Mouse (Mus musculus) spleen, postnatal 4 days (tissue): ENCODE measurements around the gene Lzts2.
A peak's percentile ranks its signal among the peaks of the same experiment; 100 is the strongest.

ENCODE experiments used
- DNase-seq, 2 experiments: peaks; one replicate each; pipeline ENCODE4 v3.0.0; 2022; ENCODE audit warnings: low spot score in 2 of 2

The Lzts2 gene

GRCm38 (mm10) chr19:45003740-45004516 lies 10.3 kb upstream of the Lzts2 start:
- peak in 1 of 2 experiments; percentile 53 for DNase-seq

- DNase-seq = peak; percentile 82 to 88
Observed at GRCm38 (mm10) chr19:45005444-45005843, 8.8 kb upstream of the Lzts2 start, which contains the start of gene Twnk. Gene Twnk, plus strand, starts transcription at chr19:45005663.

- peak; percentile 96 to 99 for DNase-seq
Observed at GRCm38 (mm10) chr19:45005957-45006712, 8.1 kb upstream of the Lzts2 start, which contains the start of gene Mrpl43. Gene Mrpl43, minus strand, starts transcription at chr19:45006442.

- no peak for DNase-seq
Observed at GRCm38 (mm10) chr19:45007021-45007420, 7.2 kb upstream of the Lzts2 start.

GRCm38 (mm10) chr19:45007425-45008191 lies 6.6 kb upstream of the Lzts2 start:
- no peak for DNase-seq

- no peak for DNase-seq
Observed at GRCm38 (mm10) chr19:45010646-45011045, 3.6 kb upstream of the Lzts2 start.

- DNase-seq = no peak
Observed at GRCm38 (mm10) chr19:45012219-45012618, 2.0 kb upstream of the Lzts2 start.

- DNase-seq = no peak
Observed at GRCm38 (mm10) chr19:45012636-45013035, 1.6 kb upstream of the Lzts2 start.

GRCm38 (mm10) chr19:45013581-45014225 lies 511 bp upstream of the Lzts2 start:
- no peak for DNase-seq

- DNase-seq = no peak
Observed at GRCm38 (mm10) chr19:45014981-45015402, 778 bp downstream of the Lzts2 start.

GRCm38 (mm10) chr19:45015518-45016281 lies 1.5 kb downstream of the Lzts2 start:
- peak; percentile 58 to 81 for DNase-seq

GRCm38 (mm10) chr19:45016341-45017215 lies 2.4 kb downstream of the Lzts2 start:
- no peak for DNase-seq

- DNase-seq = no peak
Observed at GRCm38 (mm10) chr19:45017216-45017771, 3.1 kb downstream of the Lzts2 start.

- DNase-seq = peak in 1 of 2 experiments; percentile 56
Observed at GRCm38 (mm10) chr19:45017909-45018308, 3.7 kb downstream of the Lzts2 start.

- no peak for DNase-seq
Observed at GRCm38 (mm10) chr19:45018351-45018831, 4.2 kb downstream of the Lzts2 start.

- DNase-seq = no peak
Observed at GRCm38 (mm10) chr19:45020348-45020747, 6.1 kb downstream of the Lzts2 start.

GRCm38 (mm10) chr19:45021362-45021761 lies 7.1 kb downstream of the Lzts2 start:
- DNase-seq = no peak

GRCm38 (mm10) chr19:45023993-45024392 lies 9.8 kb downstream of the Lzts2 start:
- DNase-seq = no peak

GRCm38 (mm10) chr19:45024775-45025174 lies 10.6 kb downstream of the Lzts2 start:
- DNase-seq = no peak
